Mouse (Mus musculus) forebrain, embryonic 14.5 days (tissue): ENCODE measurements at regions not wholly inside any gene's neighbourhood (a gene's known extent, or its start where the extent isn't known, plus 50 kb on each side); places are given as distances from the start of the nearest gene placed in this dataset.

Experiments used
- ATAC-seq: fragments of 200-750 bp; cut with Nextera tagmentation; 2 replicates; pipeline ENCODE4 v1.8.0; 2017; ENCODE audit warnings: mild to moderate bottlenecking, moderate library complexity
- DNase-seq: peaks from one replicate; pipeline ENCODE4 v3.0.0-alpha.2; 2015; ENCODE audit warnings: low spot score
- H3K27ac ChIP-seq: fragments of 300-500 bp; sonication (generic); 2 replicates; pipeline ENCODE4 v1.5.1; 2014; ENCODE audit warnings: low read depth, mild to moderate bottlenecking, control low read depth, low read length, moderate library complexity
- H3K27me3 ChIP-seq: fragments of 300-500 bp; sonication (generic); replicated peaks from 2 replicates; pipeline ENCODE4 v1.6.1; 2014; ENCODE audit warnings: low read length, control low read depth, mixed read lengths; ENCODE audit not compliant: control insufficient read depth, insufficient read depth
- H3K36me3 ChIP-seq: fragments of 300-500 bp; sonication (generic); 2 replicates; pipeline ENCODE4 v1.6.1; 2014; ENCODE audit warnings: low read length, control low read depth; ENCODE audit not compliant: control insufficient read depth, insufficient read depth
- H3K4me1 ChIP-seq: fragments of 300-500 bp; sonication (generic); 2 replicates; pipeline ENCODE4 v1.6.1; 2014; ENCODE audit warnings: antibody characterized with exemption, low read length, control low read depth; ENCODE audit not compliant: control insufficient read depth, insufficient read depth
- H3K4me2 ChIP-seq: fragments of 300-500 bp; sonication (generic); 2 replicates; pipeline ENCODE4 v1.6.1; 2014; ENCODE audit warnings: mild to moderate bottlenecking, control low read depth, low read length
- H3K4me3 ChIP-seq: fragments of 300-500 bp; sonication (generic); 2 replicates; pipeline ENCODE4 v1.5.1; 2014; ENCODE audit warnings: low read depth, low read length, control low read depth
- H3K9ac ChIP-seq: fragments of 300-500 bp; sonication (generic); 2 replicates; pipeline ENCODE4 v1.6.1; 2014; ENCODE audit warnings: mild to moderate bottlenecking, low read length, control low read depth, moderate library complexity
- H3K9me3 ChIP-seq: fragments of 300-500 bp; sonication (generic); replicated peaks from 2 replicates; pipeline ENCODE4 v1.6.1; 2016; ENCODE audit warnings: low read length, control low read depth, mixed read lengths; ENCODE audit not compliant: control insufficient read depth
- WGBS: fragments of 180-500 bp; shearing (Covaris S2); extraction: QIAGEN DNeasy Blood & Tissue Kit; methylation state at CpG from one replicate; pipeline ENCODE4 v1.1.7; 2014; 5-methylcytosine and 5-hydroxymethylcytosine counted together

- Histone ChIP-seq H3K36me3 (no peaks in the 10 kb centered on the region), H3K4me2 (no peak overlapping the region), H3K9me3 (no peaks in the 10 kb centered on the region), H3K4me1 (no peaks in the 10 kb centered on the region), H3K4me3 (no peak overlapping the region), H3K27ac (no peak overlapping the region), H3K9ac (no peak overlapping the region), H3K27me3 (no peaks in the 10 kb centered on the region)
- peak; percentile 42 for DNase-seq
- WGBS = 37% methylated on average over 4 of the region's 4 CpGs
- no peak for ATAC-seq
Measured at GRCm38 (mm10) chrX:143462632-143463031, 55.8 kb upstream of the Pak3 start.

GRCm38 (mm10) chrX:143448636-143449346, 54.7 kb upstream of the Chrdl1 start:
- no peak overlapping the region for H3K9ac ChIP-seq
- peak; percentile 56 for DNase-seq
- no peaks in the 10 kb centered on the region for H3K9me3 ChIP-seq
- no peak overlapping the region for H3K4me3 ChIP-seq
- no peak overlapping the region for H3K27ac ChIP-seq
- H3K27me3 ChIP-seq = no peaks in the 10 kb centered on the region
- H3K36me3 ChIP-seq = no peaks in the 10 kb centered on the region
- ATAC-seq = no peak
- WGBS = 59% methylated on average over 7 of the region's 7 CpGs
- no peak overlapping the region for H3K4me2 ChIP-seq
- H3K4me1 ChIP-seq = no peaks in the 10 kb centered on the region

GRCm38 (mm10) chrX:143444581-143444980, 50.5 kb upstream of the Chrdl1 start:
- 0 out of 2 replicates have a peak, but pooled peaks have one; percentile 37 for ATAC-seq
- peak; percentile 76 for DNase-seq
- H3K27me3 ChIP-seq = no peaks in the 10 kb centered on the region
- H3K4me2 ChIP-seq = no peak overlapping the region
- H3K36me3 ChIP-seq = no peaks in the 10 kb centered on the region
- no peaks in the 10 kb centered on the region for H3K9me3 ChIP-seq
- H3K27ac ChIP-seq = no peak overlapping the region
- no peaks in the 10 kb centered on the region for H3K4me1 ChIP-seq
- no peak overlapping the region for H3K9ac ChIP-seq
- 20% methylated on average over 3 of the region's 3 CpGs for whole genome bisulfite sequencing
- no peak overlapping the region for H3K4me3 ChIP-seq
